Mouse (Mus musculus) lung, postnatal 36 days (tissue): Measurements from ENCODE around the gene Abi3.

Experiments used
- DNase-seq: peaks from one replicate; pipeline ENCODE4 v3.0.0; 2022; ENCODE audit warnings: mixed read lengths

The Abi3 gene

DNA sequence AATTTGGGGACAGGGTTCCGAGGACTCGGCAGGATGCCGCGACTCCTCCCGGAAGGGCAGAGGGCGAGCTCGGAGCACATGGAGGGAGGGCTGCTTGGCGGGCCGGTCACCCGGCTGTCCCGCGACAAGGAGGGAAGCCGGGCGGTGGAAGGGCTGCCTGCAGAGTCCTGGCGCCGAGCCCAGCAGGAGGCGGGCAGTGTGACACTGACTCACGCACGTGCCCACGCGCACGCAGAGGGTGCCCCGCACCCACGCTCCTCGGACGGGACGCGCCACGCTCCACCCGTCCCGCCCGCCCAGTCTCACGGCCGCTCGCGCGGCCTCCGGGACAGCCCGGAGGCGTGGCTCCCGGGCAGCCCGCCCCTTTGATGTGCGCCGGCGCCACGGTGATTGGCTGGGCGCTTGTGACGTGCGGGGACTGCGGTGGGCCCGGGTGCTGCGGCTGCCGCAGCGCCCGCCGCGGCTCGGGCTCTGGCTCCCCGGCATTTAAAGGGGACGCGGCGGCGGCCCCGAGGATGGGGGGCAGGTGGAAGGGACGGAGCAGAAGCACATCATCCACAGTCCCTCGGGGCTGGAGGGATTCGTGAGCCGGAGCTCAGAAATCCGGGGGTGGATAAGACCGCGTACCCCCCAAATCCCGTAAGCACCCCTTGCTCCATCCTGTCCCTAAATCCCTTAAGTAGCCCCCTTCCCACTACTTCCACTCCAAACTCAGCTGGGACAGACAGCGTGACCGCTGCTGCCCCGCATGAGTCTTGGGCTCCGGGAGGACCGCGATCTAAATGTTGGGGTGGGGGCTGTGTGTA is 18.0 kb downstream of the Abi3 start, which contains the start of gene Phospho1:
Phospho1 (plus strand) TSS at position 429 of the 806 bp plus-strand sequence.
- DNase-seq = peak; percentile 93

- no peak for DNase-seq
These were observed 19.8 kb downstream of the Abi3 start for GRCm38 (mm10) chr11:95822437-95822836.

DNA sequence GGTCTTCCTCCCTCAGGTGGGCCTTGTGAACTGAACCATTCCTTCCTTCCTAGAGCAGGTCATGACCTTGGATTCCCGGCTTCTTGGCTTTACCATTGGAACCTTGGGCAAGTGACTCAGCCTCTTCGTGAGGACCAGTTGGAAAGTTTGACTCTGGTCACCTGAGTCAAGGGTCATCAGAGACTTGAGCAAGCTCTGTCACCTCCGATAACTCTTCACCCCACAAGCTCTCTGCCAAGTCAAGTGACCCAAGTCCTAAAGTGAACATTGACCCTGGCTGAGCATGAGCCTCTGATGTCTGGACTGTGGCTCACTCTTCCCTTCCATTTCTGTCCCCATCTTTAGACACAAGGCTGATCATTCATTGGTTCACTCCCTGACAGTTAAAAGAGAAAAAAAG is 20.8 kb downstream of the Abi3 start:
- no peak for DNase-seq

GRCm38 (mm10) chr11:95819138-95819537 is 23.1 kb downstream of the Abi3 start:
- DNase-seq = no peak

DNA sequence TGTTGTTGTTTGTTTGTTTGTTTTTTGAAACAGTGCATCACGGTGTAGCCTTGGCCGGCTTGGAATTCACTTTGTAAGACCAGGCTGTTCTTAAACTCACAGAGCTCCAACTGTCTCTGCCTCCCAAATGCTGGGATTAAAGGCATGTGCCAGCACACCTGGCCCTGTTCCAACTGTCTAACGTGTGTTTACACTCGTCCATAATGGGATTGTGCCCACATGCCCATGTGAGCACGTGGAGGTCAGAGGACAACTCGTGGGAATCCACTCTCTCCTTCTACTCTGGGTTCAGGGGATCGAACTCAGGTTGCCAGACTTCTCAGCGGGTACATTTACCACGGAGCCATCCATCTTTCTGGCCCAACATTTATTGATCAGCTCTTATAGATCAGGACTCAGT is 26.9 kb downstream of the Abi3 start:
- no peak for DNase-seq

- DNase-seq = no peak
These were observed 27.4 kb downstream of the Abi3 start for GRCm38 (mm10) chr11:95814857-95815256.

- no peak for DNase-seq
These were observed 28.2 kb downstream of the Abi3 start for GRCm38 (mm10) chr11:95814101-95814500.

GRCm38 (mm10) chr11:95812224-95812623 is 30.1 kb downstream of the Abi3 start:
- no peak for DNase-seq

GRCm38 (mm10) chr11:95811741-95812140 is 30.5 kb downstream of the Abi3 start:
- no peak for DNase-seq

- no peak for DNase-seq
These were observed 31.4 kb downstream of the Abi3 start for GRCm38 (mm10) chr11:95810828-95811227.

DNA sequence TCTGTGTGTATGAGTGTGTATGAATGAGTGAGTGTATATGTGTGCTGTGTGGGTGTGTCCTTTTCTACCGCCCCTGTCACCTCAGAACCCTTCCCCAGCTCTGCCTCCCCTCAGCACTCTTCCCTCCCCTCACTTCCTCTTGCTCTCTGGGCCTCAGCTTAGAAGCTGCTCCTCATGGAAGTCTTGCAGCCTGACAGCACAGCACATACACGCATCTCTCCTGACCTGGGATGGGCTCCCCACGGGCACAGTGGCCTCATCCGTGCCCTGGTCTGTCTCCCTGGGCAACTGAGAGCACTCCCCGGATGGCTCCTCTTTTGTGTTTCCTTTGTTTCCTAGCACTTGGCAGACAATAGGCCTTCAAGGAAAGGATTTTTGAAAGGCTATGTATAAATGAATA is 32.7 kb downstream of the Abi3 start:
- DNase-seq = no peak

DNA sequence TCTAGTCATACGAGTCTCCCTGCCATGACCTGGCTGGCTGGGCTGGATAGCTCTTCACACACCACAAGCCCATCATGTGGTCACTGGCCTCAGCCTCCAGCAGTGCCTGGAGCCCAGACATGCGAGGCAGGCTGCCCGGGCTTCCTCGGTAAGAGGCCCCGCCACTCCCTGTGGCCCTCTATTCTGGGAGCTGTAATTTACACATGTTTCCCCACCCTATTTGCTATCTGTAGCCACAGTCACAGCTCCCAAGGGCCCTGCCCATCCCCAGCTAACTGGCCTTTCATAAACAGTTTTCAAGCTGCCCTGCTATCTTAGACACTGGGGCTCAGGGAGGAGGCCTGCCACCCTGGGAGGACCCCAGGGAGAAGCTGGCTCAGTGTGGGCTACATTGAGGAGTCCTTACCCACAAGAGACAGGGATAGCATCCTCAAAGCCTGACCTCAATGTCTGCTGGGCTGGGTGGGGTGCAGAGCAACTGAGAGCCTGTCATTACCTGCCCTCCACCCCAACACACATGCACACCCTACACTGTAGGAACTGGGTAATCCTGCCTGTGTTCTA is 33.7 kb downstream of the Abi3 start:
- no peak for DNase-seq

DNA sequence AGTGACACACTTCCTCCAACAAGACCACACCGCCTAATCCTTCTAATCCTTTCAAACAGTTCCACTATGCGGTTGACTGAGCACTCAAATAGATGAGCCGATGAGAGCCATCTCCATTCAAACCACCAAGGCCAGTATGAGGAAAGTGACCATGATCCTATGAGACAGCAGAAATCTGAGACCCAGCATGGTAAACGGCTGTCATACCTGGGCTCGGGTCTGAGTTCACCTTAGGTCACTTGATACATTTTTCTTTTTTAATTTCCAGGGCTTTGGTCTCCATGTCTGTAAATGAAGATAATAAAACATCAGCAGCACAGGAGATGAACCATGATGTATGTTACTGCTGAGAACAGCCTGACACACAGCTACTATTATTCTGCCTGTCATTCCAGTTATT is 34.4 kb downstream of the Abi3 start:
- DNase-seq = no peak

- DNase-seq = no peak
These were observed 36.7 kb downstream of the Abi3 start for GRCm38 (mm10) chr11:95805527-95805926.

DNA sequence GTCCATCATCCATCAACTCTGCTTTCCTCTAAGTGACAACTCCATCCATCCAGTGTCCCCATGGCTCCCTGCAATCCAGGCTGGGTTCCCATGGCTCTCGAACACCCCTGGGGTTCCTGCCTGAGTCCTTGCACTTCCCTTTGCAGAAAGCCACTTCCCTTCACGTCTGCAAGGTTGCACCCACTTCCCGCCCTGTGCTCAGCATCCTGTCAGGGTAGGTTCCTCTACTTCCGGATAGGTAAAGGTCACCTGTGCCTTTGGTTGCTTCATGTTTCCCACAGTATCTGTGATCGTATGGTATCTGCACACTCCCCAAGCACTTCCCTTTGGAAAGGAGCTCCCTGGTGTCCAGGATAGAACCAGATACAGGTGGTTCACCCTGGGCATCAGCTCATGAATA is 37.3 kb downstream of the Abi3 start:
- DNase-seq = no peak

DNA sequence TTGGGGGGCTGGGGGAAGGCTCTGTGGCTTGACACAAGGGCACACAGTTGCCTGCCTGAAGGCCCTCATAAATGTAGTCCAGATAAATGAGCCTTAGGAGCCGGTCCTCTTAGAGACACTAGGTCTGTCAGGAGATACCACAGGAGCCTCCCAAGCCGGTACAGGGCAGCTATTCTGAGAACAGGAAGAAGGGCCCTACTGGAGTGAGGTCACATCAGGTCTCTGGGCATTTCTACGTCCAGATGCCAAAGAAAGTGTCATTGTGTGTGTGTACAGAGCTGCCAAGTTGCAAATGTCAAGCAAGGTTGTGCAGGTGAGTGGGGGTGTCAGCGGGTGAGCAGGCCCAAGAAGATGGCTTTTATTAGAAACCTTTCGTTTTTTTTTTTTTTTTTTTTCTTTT is 46.7 kb downstream of the Abi3 start:
- peak; percentile 31 for DNase-seq

GRCm38 (mm10) chr11:95794201-95794600 is 48.1 kb downstream of the Abi3 start:
- DNase-seq = no peak

DNA sequence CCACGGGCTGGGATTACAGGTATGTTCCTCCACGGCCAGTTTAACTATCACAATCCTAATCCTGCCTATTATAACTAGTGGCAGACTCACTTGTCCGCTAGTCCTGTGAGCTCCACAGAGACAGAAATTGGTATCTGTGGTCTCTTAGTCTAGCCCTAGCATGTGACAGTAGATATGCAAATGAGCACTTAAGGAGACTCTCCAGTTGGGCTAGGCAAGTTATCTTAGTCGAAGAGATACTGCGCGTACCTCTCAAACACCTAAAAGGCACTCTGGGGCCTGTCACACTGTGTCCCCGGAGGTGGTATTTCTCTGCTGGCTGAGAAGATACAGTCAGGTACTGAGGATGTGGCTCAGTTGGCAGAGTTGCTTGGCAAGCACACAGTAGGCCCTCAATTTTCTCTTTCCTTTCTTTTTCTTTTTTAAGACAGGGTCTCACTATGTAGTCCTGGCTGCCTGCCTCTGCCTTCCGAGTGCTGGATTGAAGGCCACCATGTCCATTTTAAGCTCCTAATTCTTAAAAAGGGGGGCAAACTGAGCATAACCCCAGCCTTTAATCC is 49.2 kb downstream of the Abi3 start:
- DNase-seq = no peak

GRCm38 (mm10) chr11:95791787-95792186 is 50.5 kb downstream of the Abi3 start:
- DNase-seq = no peak

GRCm38 (mm10) chr11:95789451-95789891 is 52.8 kb downstream of the Abi3 start:
- peak; percentile 76 for DNase-seq

GRCm38 (mm10) chr11:95786511-95786910 is 55.8 kb downstream of the Abi3 start:
- DNase-seq = no peak

DNA sequence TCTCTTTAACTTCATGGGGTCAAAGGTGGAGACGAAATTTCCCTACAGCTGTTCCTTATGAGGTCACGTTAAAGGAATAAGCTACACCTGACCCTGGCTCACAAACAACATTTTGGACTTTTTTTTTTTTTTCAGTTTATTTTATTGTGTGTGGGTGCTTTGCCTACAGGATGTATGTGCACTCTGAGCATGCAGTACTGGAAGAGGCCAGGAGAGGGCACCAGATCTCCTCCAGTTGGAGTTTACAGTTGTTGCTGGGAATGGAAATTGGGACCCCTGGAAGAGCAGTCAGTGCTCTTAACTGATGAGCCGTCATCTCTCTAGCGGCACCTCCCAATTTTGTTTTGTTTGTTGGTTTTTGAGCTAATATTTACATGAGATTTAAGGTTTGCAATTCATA is 56.6 kb downstream of the Abi3 start:
- no peak for DNase-seq

DNA sequence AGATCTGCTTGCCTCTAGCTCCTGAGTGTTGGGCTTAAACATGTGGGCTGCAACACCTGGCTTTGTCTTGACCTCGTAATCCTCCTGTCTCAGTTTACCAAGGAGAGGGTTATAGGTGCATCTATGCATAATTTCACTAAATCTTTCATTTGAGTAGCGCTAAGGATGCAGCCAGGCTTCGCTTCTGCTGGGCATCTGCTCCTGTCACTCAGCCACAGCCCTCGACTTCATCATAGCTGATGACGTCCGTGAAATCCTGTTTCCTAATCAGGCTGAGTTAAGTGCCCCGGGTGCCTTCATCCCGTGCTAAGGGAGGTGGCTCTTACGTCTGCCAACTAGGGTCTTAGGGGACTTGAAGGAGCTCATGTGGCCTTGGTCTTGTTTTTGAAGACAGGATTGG is 58.3 kb downstream of the Abi3 start:
- DNase-seq = no peak

DNA sequence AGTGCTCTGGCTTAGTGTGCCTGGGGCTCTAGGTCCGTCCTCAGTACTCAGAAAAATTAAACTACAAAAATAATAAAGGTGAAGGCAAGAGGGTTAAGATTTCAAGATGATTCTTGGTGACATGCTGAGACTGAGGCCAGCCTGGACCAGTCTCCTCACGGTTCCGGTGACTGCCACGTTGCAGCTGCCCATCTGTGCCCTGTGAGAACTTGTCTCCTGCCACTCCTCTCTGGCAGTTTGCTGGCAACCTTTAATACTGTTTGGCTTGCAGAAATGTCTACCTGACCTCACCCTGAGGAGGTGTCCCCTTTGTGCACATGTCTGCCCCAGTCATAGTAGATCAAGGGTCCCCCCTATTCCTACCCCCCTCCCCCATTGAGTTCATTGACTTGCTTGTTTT is 58.8 kb downstream of the Abi3 start:
- DNase-seq = no peak
